Mouse (Mus musculus) lung, postnatal 0 days (tissue): ENCODE results near the gene Mus81. TPM values are rescaled to one million over a fixed set of nuclear protein-coding genes. Genes with fewer than 3 reads are reported as not detected.

Experiments
- ATAC-seq: fragments of 200-750 bp; cut with Nextera tagmentation; 2 replicates; pipeline ENCODE4 v1.8.0; 2017; ENCODE audit warnings: moderate library complexity
- DNase-seq: peaks from one replicate; pipeline ENCODE4 v3.0.0-alpha.2; 2016; ENCODE audit warnings: low spot score
- H3K27ac ChIP-seq: fragments of 300-500 bp; sonication (generic); 2 replicates; pipeline ENCODE4 v1.5.1; 2014; ENCODE audit warnings: antibody characterized with exemption, mild to moderate bottlenecking, low read length, mixed read lengths
- H3K27me3 ChIP-seq: fragments of 300-500 bp; sonication (generic); replicated peaks from 2 replicates; pipeline ENCODE4 v1.6.1; 2014; ENCODE audit warnings: low read length, mixed read lengths; ENCODE audit not compliant: insufficient read depth
- H3K36me3 ChIP-seq: fragments of 300-500 bp; sonication (generic); 2 replicates; pipeline ENCODE4 v1.6.1; 2014; ENCODE audit warnings: low read length, mixed read lengths; ENCODE audit not compliant: insufficient read depth
- H3K4me1 ChIP-seq: fragments of 300-500 bp; sonication (generic); 2 replicates; pipeline ENCODE4 v1.6.1; 2014; ENCODE audit warnings: antibody characterized with exemption, low read depth, low read length, mixed read lengths; ENCODE audit not compliant: insufficient read depth
- H3K4me2 ChIP-seq: fragments of 300-500 bp; sonication (generic); replicated peaks from 2 replicates; pipeline ENCODE4 v1.6.1; 2014; ENCODE audit warnings: low read depth, mild to moderate bottlenecking, low read length, moderate library complexity, mixed read lengths
- H3K4me3 ChIP-seq: fragments of 300-500 bp; sonication (generic); 2 replicates; pipeline ENCODE4 v1.5.1; 2014; ENCODE audit warnings: low read depth, low read length
- H3K9ac ChIP-seq: fragments of 300-500 bp; sonication (generic); replicated peaks from 2 replicates; pipeline ENCODE4 v1.6.1; 2014; ENCODE audit warnings: low read depth, mild to moderate bottlenecking
- H3K9me3 ChIP-seq: fragments of 300-500 bp; sonication (generic); 2 replicates; pipeline ENCODE4 v1.6.1; 2016; ENCODE audit warnings: low read length, mixed read lengths
- CTCF ChIP-seq: IDR thresholded peaks from 2 replicates; pipeline ENCODE4 v1.5.1; 2016; ENCODE audit warnings: antibody characterized with exemption, mild to moderate bottlenecking
- EP300 ChIP-seq: IDR thresholded peaks from 2 replicates; pipeline ENCODE4 v1.6.1; 2016; ENCODE audit warnings: antibody characterized with exemption, mild to moderate bottlenecking, control low read depth
- WGBS: fragments of 180-500 bp; shearing (Covaris S2); extraction: QIAGEN DNeasy Blood & Tissue Kit; methylation state at CpG from one replicate; pipeline ENCODE4 v1.1.7; 2014; 5-methylcytosine and 5-hydroxymethylcytosine counted together
- polyA plus RNA-seq: library from polyadenylated mRNA; unstranded; fragments of >200 nt; fragmentation: Nextera tagmentation; extraction: Ambion mirVana; gene quantifications from 2 replicates; pipeline ENCODE4 v1.2.1, GENCODE M21; 2015

Gene Mus81
- polyA plus RNA-seq, 1 experiment from 2014 or later, result 50.2 TPM

GRCm38 (mm10) chr19:5486771-5487170, 1.4 kb downstream of the Mus81 start:
- H3K27ac ChIP-seq, result peak overlapping the region; percentile 98; the same call in 1 of the 2 replicates
- WGBS, result 53% methylated on average over 4 of the region's 4 CpGs
- no peaks in the 10 kb centered on the region for H3K9me3 ChIP-seq
- H3K4me1 ChIP-seq, result peaks cover 19% of the 10 kb centered on the region; the same call in 1 of the 2 replicates
- H3K4me3 ChIP-seq, result no peak overlapping the region
- TF ChIP-seq CTCF, result no peak
- TF ChIP-seq EP300, result no peak
- no peaks in the 10 kb centered on the region for H3K27me3 ChIP-seq
- H3K4me2 ChIP-seq, result no peak overlapping the region
- ATAC-seq (no peak), DNase-seq (no peak)
- peaks cover 12% of the 10 kb centered on the region for H3K36me3 ChIP-seq
- H3K9ac ChIP-seq, result no peak overlapping the region

- TF ChIP-seq EP300, result no peak
- TF ChIP-seq CTCF, result no peak
- peaks cover 19% of the 10 kb centered on the region; the same call in 1 of the 2 replicates for H3K4me1 ChIP-seq
- no peak overlapping the region for H3K4me2 ChIP-seq
- DNase-seq (peak; percentile 69), ATAC-seq (no peak)
- 50% methylated on average over 8 of the region's 8 CpGs for WGBS
- peak overlapping the region; percentile 98 for H3K27ac ChIP-seq
- no peak overlapping the region for H3K4me3 ChIP-seq
- H3K36me3 ChIP-seq, result peaks cover 15% of the 10 kb centered on the region
- H3K27me3 ChIP-seq, result no peaks in the 10 kb centered on the region
- no peaks in the 10 kb centered on the region for H3K9me3 ChIP-seq
- no peak overlapping the region for H3K9ac ChIP-seq
Measured at GRCm38 (mm10) chr19:5486286-5486685, 1.9 kb downstream of the Mus81 start.

- peaks cover 19% of the 10 kb centered on the region; the same call in 1 of the 2 replicates for H3K4me1 ChIP-seq
- WGBS, result 94% methylated on average over 7 of the region's 7 CpGs
- peaks cover 15% of the 10 kb centered on the region for H3K36me3 ChIP-seq
- no peak overlapping the region for H3K4me2 ChIP-seq
- no peak for ATAC-seq
- TF ChIP-seq CTCF (no peak), EP300 (no peak)
- DNase-seq, result no peak
- peak overlapping the region; percentile 98 for H3K27ac ChIP-seq
- H3K27me3 ChIP-seq, result no peaks in the 10 kb centered on the region
- H3K4me3 ChIP-seq, result no peak overlapping the region
- H3K9ac ChIP-seq, result no peak overlapping the region
- no peaks in the 10 kb centered on the region for H3K9me3 ChIP-seq
Measured at GRCm38 (mm10) chr19:5485821-5486220, 2.4 kb downstream of the Mus81 start.

- H3K27ac ChIP-seq, result peak overlapping the region; percentile 98
- no peak overlapping the region for H3K4me3 ChIP-seq
- H3K4me2 ChIP-seq, result no peak overlapping the region
- ATAC-seq (no peak), DNase-seq (no peak)
- H3K4me1 ChIP-seq, result peaks cover 19% of the 10 kb centered on the region; the same call in 1 of the 2 replicates
- no peaks in the 10 kb centered on the region for H3K9me3 ChIP-seq
- H3K36me3 ChIP-seq, result peaks cover 15% of the 10 kb centered on the region
- no peaks in the 10 kb centered on the region for H3K27me3 ChIP-seq
- 51% methylated on average over 8 of the region's 8 CpGs for WGBS
- no peak for TF ChIP-seq CTCF
- no peak for TF ChIP-seq EP300
- H3K9ac ChIP-seq, result no peak overlapping the region
Measured at GRCm38 (mm10) chr19:5485371-5485770, 2.8 kb downstream of the Mus81 start.

- peak; percentile 33; the same call in 1 of the 2 replicates for TF ChIP-seq EP300
- TF ChIP-seq CTCF, result no peak
- no peak for ATAC-seq
- H3K4me3 ChIP-seq, result no peak overlapping the region
- WGBS, result 58% methylated on average over 5 of the region's 5 CpGs
- H3K4me2 ChIP-seq, result no peak overlapping the region
- peak; percentile 78 for DNase-seq
- H3K27ac ChIP-seq, result peak overlapping the region; percentile 98
- H3K9me3 ChIP-seq, result no peaks in the 10 kb centered on the region
- no peak overlapping the region for H3K9ac ChIP-seq
- peaks cover 19% of the 10 kb centered on the region; the same call in 1 of the 2 replicates for H3K4me1 ChIP-seq
- peaks cover 18% of the 10 kb centered on the region for H3K36me3 ChIP-seq
- H3K27me3 ChIP-seq, result no peaks in the 10 kb centered on the region
Measured at GRCm38 (mm10) chr19:5484496-5484895, 3.7 kb downstream of the Mus81 start.

- TF ChIP-seq EP300, result no peak
- TF ChIP-seq CTCF, result no peak
- H3K4me3 ChIP-seq, result no peak overlapping the region
- no peak overlapping the region for H3K9ac ChIP-seq
- no peaks in the 10 kb centered on the region for H3K27me3 ChIP-seq
- 83% methylated on average over 19 of the region's 19 CpGs for WGBS
- no peaks in the 10 kb centered on the region for H3K9me3 ChIP-seq
- H3K4me2 ChIP-seq, result no peak overlapping the region
- peaks cover 19% of the 10 kb centered on the region; the same call in 1 of the 2 replicates for H3K4me1 ChIP-seq
- H3K36me3 ChIP-seq, result peaks cover 18% of the 10 kb centered on the region
- no peak for DNase-seq
- ATAC-seq, result no peak
- peak overlapping the region; percentile 38 for H3K27ac ChIP-seq
Measured at GRCm38 (mm10) chr19:5483386-5484359, 4.5 kb downstream of the Mus81 start.
